Mouse (Mus musculus) midbrain, embryonic 14.5 days (tissue): ENCODE measurements around the gene Rsph3b. TPM values are rescaled to one million over a fixed set of nuclear protein-coding genes. Genes with fewer than 3 reads are reported as not detected.

ENCODE experiments used
- ATAC-seq: fragments of 200-750 bp; cut with Nextera tagmentation; 2 replicates; pipeline ENCODE4 v1.8.0; 2017; ENCODE audit warnings: moderate number of reproducible peaks, moderate library complexity; ENCODE audit not compliant: low FRiP score, low TSS enrichment
- DNase-seq: peaks from one replicate; pipeline ENCODE4 v3.0.0-alpha.2; 2015
- H3K27ac ChIP-seq: fragments of 300-500 bp; sonication (generic); replicated peaks from 2 replicates; pipeline ENCODE4 v1.5.1; 2014; ENCODE audit warnings: mild to moderate bottlenecking, low read depth, low read length, moderate library complexity
- H3K27me3 ChIP-seq: fragments of 300-500 bp; sonication (generic); 2 replicates; pipeline ENCODE4 v1.6.1; 2014; ENCODE audit warnings: low read length, control low read depth, mixed read lengths; ENCODE audit not compliant: control insufficient read depth, insufficient read depth
- H3K36me3 ChIP-seq: fragments of 300-500 bp; sonication (generic); 2 replicates; pipeline ENCODE4 v1.6.1; 2014; ENCODE audit warnings: low read length, control low read depth; ENCODE audit not compliant: control insufficient read depth, insufficient read depth
- H3K4me1 ChIP-seq: fragments of 300-500 bp; sonication (generic); 2 replicates; pipeline ENCODE4 v1.6.1; 2014; ENCODE audit warnings: mild to moderate bottlenecking, antibody characterized with exemption, low read length, control low read depth; ENCODE audit not compliant: control insufficient read depth, insufficient read depth
- H3K4me2 ChIP-seq: fragments of 300-500 bp; sonication (generic); 2 replicates; pipeline ENCODE4 v1.6.1; 2014; ENCODE audit warnings: mild to moderate bottlenecking, low read length, moderate library complexity
- H3K4me3 ChIP-seq: fragments of 300-500 bp; sonication (generic); replicated peaks from 2 replicates; pipeline ENCODE4 v1.5.1; 2014; ENCODE audit warnings: low read depth, low read length
- H3K9ac ChIP-seq: fragments of 300-500 bp; sonication (generic); replicated peaks from 2 replicates; pipeline ENCODE4 v1.6.1; 2014; ENCODE audit warnings: mild to moderate bottlenecking, low read length, moderate library complexity
- H3K9me3 ChIP-seq: fragments of 300-500 bp; sonication (generic); 2 replicates; pipeline ENCODE4 v1.6.1; 2016; ENCODE audit warnings: low read length, control low read depth, mixed read lengths; ENCODE audit not compliant: control insufficient read depth
- WGBS: fragments of 180-500 bp; shearing (Covaris S2); extraction: QIAGEN DNeasy Blood & Tissue Kit; methylation state at CpG from one replicate; pipeline ENCODE4 v1.1.7; 2014; 5-methylcytosine and 5-hydroxymethylcytosine counted together
- polyA plus RNA-seq: library from polyadenylated mRNA; unstranded; fragments of >200 nt; fragmentation: Nextera tagmentation; extraction: Ambion mirVana; gene quantifications from 2 replicates; pipeline ENCODE4 v1.2.1, GENCODE M21; 2014

The Rsph3b gene
- polyA plus RNA-seq, 1 experiment from 2014 or later: 53.3 TPM

DNA sequence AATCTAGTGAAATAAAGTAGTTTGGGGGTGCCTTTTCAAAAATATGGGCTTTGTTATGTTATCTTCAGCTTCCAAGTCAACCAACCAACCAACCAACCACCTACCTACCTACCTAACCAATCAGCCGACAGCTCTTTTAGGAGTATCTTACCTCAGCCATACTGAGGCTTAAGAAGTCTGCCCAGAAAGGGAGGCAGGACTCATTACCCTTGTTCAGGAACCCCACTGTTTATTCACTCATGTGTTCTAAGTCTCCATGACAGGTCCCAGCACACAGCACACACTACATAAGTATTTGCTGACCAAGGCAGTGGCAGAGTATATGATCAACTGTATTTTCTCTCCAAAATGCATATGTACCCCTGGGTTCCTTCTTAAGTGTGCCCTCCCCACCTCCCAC is 64.0 kb downstream of the Rsph3b start:
- H3K9me3 ChIP-seq: no peaks in the 10 kb centered on the region
- H3K36me3 ChIP-seq: no peaks in the 10 kb centered on the region
- no peak overlapping the region for H3K4me3 ChIP-seq
- no peak overlapping the region for H3K27ac ChIP-seq
- H3K4me1 ChIP-seq: no peaks in the 10 kb centered on the region
- H3K9ac ChIP-seq: no peak overlapping the region
- WGBS: 96% methylated on average over 1 of the region's 1 CpGs
- H3K4me2 ChIP-seq: no peak overlapping the region
- no peaks in the 10 kb centered on the region for H3K27me3 ChIP-seq
- no peak for DNase-seq
- no peak for ATAC-seq

DNA sequence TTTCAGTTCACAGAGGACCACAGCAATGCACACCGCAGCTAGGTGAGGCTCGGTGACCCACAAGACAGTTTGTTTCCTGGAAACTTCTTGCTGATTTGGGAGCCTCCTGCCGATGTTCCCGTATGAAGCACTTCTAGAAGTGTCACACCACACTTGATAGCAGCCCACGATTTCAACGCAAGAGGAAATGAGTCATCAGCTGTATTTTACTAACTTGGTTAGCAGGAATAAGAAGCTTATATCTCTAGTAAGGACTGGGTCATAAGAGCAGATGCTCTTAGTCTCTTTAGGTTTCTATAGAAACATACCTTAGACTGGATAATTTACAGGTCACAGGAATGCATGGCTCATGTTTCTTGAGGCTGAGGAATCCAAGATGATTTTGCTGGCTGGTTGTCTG is 67.2 kb downstream of the Rsph3b start:
- WGBS: 95% methylated on average over 6 of the region's 6 CpGs
- H3K4me1 ChIP-seq: no peaks in the 10 kb centered on the region
- H3K9ac ChIP-seq: no peak overlapping the region
- no peaks in the 10 kb centered on the region for H3K36me3 ChIP-seq
- ATAC-seq: no peak
- H3K27me3 ChIP-seq: no peaks in the 10 kb centered on the region
- H3K4me2 ChIP-seq: no peak overlapping the region
- H3K27ac ChIP-seq: no peak overlapping the region
- no peaks in the 10 kb centered on the region for H3K9me3 ChIP-seq
- DNase-seq: no peak
- no peak overlapping the region for H3K4me3 ChIP-seq

DNA sequence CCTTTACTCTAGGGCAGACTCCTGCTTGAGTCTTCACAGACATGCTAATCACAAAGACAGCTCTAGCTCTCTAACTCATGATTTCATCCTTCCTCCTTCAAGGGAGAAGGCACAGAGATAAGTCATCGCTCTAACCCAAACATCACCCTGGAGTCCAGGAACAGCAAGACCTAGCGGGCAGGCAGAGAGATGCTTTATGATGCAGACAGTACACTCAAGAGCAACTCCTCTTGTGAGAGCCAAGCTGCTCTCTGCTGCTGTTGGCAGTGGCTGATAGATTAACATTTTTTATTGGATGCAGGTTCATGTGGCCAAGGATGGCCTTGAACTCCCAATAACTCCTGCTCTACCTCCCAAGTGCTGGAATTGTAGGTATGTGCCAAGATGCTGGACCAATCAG is 77.1 kb downstream of the Rsph3b start:
- Histone ChIP-seq H3K9ac (no peak overlapping the region), H3K9me3 (peaks cover 5% of the 10 kb centered on the region; the same call in 1 of the 2 replicates), H3K4me1 (no peaks in the 10 kb centered on the region), H3K27me3 (no peaks in the 10 kb centered on the region), H3K4me3 (no peak overlapping the region), H3K27ac (no peak overlapping the region), H3K4me2 (no peak overlapping the region), H3K36me3 (no peaks in the 10 kb centered on the region)
- no peak for ATAC-seq
- WGBS: 89% methylated on average over 2 of the region's 2 CpGs
- DNase-seq: no peak

DNA sequence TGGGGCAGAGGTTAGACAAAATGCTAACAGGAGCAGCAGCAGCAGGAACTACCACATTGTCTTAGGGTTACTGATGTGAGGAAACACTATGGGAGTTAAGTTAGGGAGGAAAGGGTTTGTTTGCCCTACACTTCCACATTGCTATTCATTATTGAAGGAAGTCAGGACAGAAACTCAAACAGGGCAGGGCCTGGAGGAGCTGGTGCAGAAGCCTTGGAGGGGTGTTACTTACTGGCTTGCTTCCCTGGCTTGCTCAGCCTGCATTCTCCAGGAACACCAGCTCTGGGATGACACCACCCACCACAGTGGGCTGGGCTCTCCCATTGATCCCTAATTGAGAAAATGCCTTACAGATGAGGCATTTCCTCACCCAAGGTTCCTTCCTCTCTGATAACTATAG is 79.7 kb downstream of the Rsph3b start:
- Histone ChIP-seq H3K4me3 (no peak overlapping the region), H3K4me2 (no peak overlapping the region), H3K9ac (no peak overlapping the region), H3K27me3 (no peaks in the 10 kb centered on the region), H3K4me1 (no peaks in the 10 kb centered on the region; the same call in 1 of the 2 replicates), H3K27ac (no peak overlapping the region), H3K9me3 (0 out of 2 replicates have a peak, but pooled peaks cover under 1% of the 10 kb centered on the region), H3K36me3 (no peaks in the 10 kb centered on the region)
- ATAC-seq (no peak), DNase-seq (no peak)

DNA sequence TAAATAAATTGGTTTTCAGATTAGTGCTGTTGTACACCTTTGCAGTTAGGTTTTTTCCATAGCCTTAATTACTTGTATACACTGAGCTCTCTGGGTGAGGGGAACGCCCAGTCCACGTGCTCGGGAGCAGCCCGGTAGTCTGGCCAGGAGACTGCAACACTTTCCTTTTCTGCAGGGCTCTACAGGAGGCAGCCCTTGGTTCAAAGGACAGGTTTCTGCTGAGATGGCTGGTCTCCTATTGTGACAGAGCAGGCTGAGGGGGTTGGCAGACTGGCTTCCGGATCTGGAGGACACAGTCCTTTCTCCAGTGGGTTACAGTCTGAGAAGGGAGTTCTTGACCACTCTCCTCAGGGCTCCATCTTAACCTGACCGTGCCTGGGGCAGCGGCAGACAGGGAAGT is 80.7 kb downstream of the Rsph3b start:
- WGBS: 26% methylated on average over 7 of the region's 7 CpGs
- no peak for DNase-seq
- no peak for ATAC-seq
- no peaks in the 10 kb centered on the region for H3K9me3 ChIP-seq
- H3K9ac ChIP-seq: no peak overlapping the region
- H3K27me3 ChIP-seq: no peaks in the 10 kb centered on the region
- H3K4me1 ChIP-seq: no peaks in the 10 kb centered on the region; the same call in 1 of the 2 replicates
- no peak overlapping the region for H3K27ac ChIP-seq
- H3K36me3 ChIP-seq: no peaks in the 10 kb centered on the region
- no peak overlapping the region for H3K4me3 ChIP-seq
- H3K4me2 ChIP-seq: no peak overlapping the region

DNA sequence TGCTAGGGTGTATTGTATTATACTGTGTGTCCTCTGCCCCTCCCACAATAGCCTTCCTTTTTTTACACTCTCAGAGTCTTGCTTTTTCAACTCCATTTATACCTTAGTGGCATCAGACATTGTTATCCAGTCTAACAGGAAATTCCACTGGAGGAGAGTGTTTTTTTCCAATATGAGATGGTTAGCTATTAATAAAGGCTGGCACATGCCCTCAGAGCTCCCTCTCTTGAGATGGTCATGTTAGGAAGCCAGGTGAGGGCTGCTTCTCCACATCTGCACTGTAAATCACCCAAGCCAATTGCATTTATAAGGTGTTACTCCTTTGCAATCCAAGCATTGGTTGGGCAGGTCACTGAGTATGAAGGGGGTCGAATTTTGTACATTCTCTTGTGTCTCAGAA is 81.9 kb downstream of the Rsph3b start:
- Histone ChIP-seq H3K27ac (no peak overlapping the region), H3K36me3 (no peaks in the 10 kb centered on the region), H3K4me2 (no peak overlapping the region), H3K9me3 (no peaks in the 10 kb centered on the region), H3K27me3 (no peaks in the 10 kb centered on the region), H3K4me3 (no peak overlapping the region), H3K4me1 (peaks cover 5% of the 10 kb centered on the region), H3K9ac (no peak overlapping the region)
- ATAC-seq (no peak), DNase-seq (no peak)
- WGBS: 75% methylated on average over 1 of the region's 1 CpGs

DNA sequence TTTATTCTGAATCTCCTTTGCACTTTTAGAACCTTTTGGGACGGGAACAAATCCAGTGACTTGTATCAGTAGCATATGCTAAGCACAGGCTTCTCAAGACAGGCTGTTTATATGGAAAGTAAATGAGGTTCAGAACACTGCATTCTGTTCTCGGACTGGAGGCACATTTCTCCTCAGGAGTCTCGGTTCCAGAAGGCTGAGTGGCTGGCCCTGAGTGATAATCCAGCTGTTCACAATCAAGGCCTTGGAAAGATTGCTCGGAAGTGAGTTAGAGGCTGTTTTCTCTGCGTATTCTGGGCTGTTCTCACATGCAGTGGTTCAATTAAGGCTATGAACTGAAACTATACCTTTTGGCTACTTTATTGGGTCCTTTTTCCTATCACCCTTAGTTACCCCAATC is 82.9 kb downstream of the Rsph3b start:
- 75% methylated on average over 5 of the region's 5 CpGs for WGBS
- no peak for DNase-seq

DNA sequence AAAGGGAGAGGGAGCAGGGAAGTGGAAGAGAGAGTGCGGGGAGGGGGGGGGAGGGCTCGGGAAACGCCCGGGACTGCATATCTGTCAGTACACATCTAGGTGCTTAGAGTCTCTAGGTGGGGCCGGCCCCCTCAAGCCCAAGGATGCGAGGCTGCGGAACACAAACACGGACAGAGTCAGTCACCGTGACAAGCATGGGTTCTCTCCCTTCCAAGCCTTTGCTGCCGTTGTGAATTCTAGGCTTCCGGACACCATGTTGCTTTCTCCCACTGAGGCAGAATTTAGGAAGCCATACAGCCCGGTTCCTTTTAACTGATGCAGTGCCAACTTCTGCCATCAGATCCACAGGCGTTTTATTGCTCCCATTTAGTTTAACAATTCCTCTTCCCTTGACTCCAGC is 83.6 kb downstream of the Rsph3b start:
- DNase-seq: no peak
- Histone ChIP-seq H3K4me2 (no peak overlapping the region), H3K4me3 (no peak overlapping the region)

More for the DNA sequence above, 82.9 kb downstream of the Rsph3b start:
- Histone ChIP-seq H3K27me3 (no peaks in the 10 kb centered on the region), H3K36me3 (no peaks in the 10 kb centered on the region), H3K4me2 (no peak overlapping the region), H3K4me1 (peaks cover 15% of the 10 kb centered on the region), H3K9me3 (no peaks in the 10 kb centered on the region), H3K27ac (no peak overlapping the region), H3K4me3 (no peak overlapping the region), H3K9ac (no peak overlapping the region)
- no peak for ATAC-seq

DNA sequence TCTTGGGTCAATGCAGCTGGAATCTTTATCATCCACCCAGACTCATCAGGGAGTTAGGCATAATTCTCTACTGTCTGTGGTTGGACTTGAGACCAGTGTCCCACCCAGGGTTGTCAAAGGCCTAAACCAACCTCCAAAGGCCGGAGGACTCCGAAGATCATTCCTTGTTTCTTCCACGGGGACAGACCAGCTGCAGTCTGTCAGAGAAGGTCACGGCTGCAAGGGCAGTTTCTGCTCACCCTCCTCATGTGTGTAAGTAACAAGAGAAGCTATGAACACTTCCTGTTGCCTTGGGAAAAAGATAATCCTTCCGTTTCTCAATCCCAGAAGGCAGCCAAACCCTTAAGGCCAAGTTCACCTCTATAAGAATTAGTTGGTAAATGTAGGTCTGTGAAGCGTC is 85.0 kb downstream of the Rsph3b start:
- Histone ChIP-seq H3K27ac (no peak overlapping the region), H3K36me3 (no peaks in the 10 kb centered on the region), H3K4me3 (no peak overlapping the region), H3K9me3 (no peaks in the 10 kb centered on the region), H3K27me3 (no peaks in the 10 kb centered on the region), H3K4me1 (peaks cover 25% of the 10 kb centered on the region), H3K9ac (no peak overlapping the region), H3K4me2 (no peak overlapping the region)
- ATAC-seq: no peak
- no peak for DNase-seq
- 89% methylated on average over 6 of the region's 6 CpGs for WGBS

More for the DNA sequence above, 83.6 kb downstream of the Rsph3b start:
- WGBS: 22% methylated on average over 13 of the region's 13 CpGs
- Histone ChIP-seq H3K9me3 (no peaks in the 10 kb centered on the region), H3K27ac (no peak overlapping the region), H3K27me3 (no peaks in the 10 kb centered on the region), H3K36me3 (no peaks in the 10 kb centered on the region), H3K9ac (no peak overlapping the region), H3K4me1 (peaks cover 22% of the 10 kb centered on the region)
- ATAC-seq: no peak
